Mouse (Mus musculus) megakaryocyte, embryonic 14.5 days (primary cell): ENCODE data around the gene Agap3.

ENCODE experiments used
- FLI1 ChIP-seq: IDR thresholded peaks from 2 replicates; pipeline ENCODE4 v1.6.1; 2012; ENCODE audit warnings: low read length, inconsistent platforms, mixed read lengths
- GATA1 ChIP-seq: IDR thresholded peaks from 3 replicates; pipeline ENCODE4 v1.6.1; 2012; ENCODE audit warnings: mixed read lengths, low read length, inconsistent platforms, borderline replicate concordance

DNA sequence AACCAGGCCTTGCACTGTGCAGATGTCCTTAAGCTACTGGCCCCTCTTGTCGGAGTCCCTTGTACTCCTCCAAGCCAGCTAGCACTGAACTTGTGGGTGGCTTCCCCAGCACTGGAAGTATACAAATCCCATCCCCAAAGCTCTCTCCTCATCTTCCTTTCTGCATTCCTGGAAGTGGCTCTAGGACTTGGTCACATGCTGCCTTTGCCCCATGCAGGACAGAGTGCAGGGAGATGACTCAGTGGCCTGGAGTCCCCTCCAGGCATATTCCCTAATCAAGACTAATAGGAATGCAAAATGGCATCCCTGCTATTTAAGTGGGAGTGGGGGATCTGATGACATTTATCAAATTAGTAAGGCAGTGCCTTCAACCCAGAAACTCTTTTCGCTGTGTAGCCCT is 39.9 kb upstream of the Agap3 start:
- TF ChIP-seq GATA1 (no peak), FLI1 (no peak)
